Mouse (Mus musculus) heart, embryonic 12.5 days (tissue): ENCODE results near the gene Tmem8b. TPM values are rescaled to one million over a fixed set of nuclear protein-coding genes. Genes with fewer than 3 reads are reported as not detected.

Experiments
- ATAC-seq: fragments of 200-750 bp; cut with Nextera tagmentation; 2 replicates; pipeline ENCODE4 v1.8.0; 2017; ENCODE audit warnings: moderate TSS enrichment, moderate library complexity; ENCODE audit not compliant: insufficient number of reproducible peaks, low FRiP score
- H3K27ac ChIP-seq: fragments of 300-500 bp; sonication (generic); 2 replicates; pipeline ENCODE4 v1.5.1; 2016; ENCODE audit warnings: mild to moderate bottlenecking, moderate library complexity; ENCODE audit not compliant: poor library complexity, severe bottlenecking
- H3K27me3 ChIP-seq: fragments of 300-500 bp; sonication (generic); replicated peaks from 2 replicates; pipeline ENCODE4 v1.6.1; 2016; ENCODE audit warnings: mild to moderate bottlenecking, moderate library complexity
- H3K36me3 ChIP-seq: fragments of 300-500 bp; sonication (generic); 2 replicates; pipeline ENCODE4 v1.6.1; 2016; ENCODE audit warnings: mild to moderate bottlenecking, moderate library complexity
- H3K4me1 ChIP-seq: fragments of 300-500 bp; sonication (generic); replicated peaks from 2 replicates; pipeline ENCODE4 v1.6.1; 2016; ENCODE audit warnings: mild to moderate bottlenecking
- H3K4me2 ChIP-seq: fragments of 300-500 bp; sonication (generic); 2 replicates; pipeline ENCODE4 v1.6.1; 2016; ENCODE audit warnings: mild to moderate bottlenecking, moderate library complexity
- H3K4me3 ChIP-seq: fragments of 300-500 bp; sonication (generic); 2 replicates; pipeline ENCODE4 v1.5.1; 2016; ENCODE audit warnings: mild to moderate bottlenecking
- H3K9ac ChIP-seq: fragments of 300-500 bp; sonication (generic); 2 replicates; pipeline ENCODE4 v1.6.1; 2016; ENCODE audit warnings: mild to moderate bottlenecking, moderate library complexity
- H3K9me3 ChIP-seq: fragments of 300-500 bp; sonication (generic); replicated peaks from 2 replicates; pipeline ENCODE4 v1.6.1; 2016; ENCODE audit warnings: mild to moderate bottlenecking, moderate library complexity
- WGBS: fragments of 180-500 bp; shearing (Covaris S2); methylation state at CpG from one replicate; pipeline ENCODE4 v1.1.7; 2016; 5-methylcytosine and 5-hydroxymethylcytosine counted together
- microRNA-seq: library from miRNA; unstranded; fragments of <30 nt; microRNA quantifications from one replicate; pipeline ENCODE4, GENCODE M21; 2017
- polyA plus RNA-seq: library from polyadenylated mRNA; unstranded; fragments of >200 nt; fragmentation: Nextera tagmentation; extraction: Ambion mirVana; gene quantifications from 2 replicates; pipeline ENCODE4 v1.2.1, GENCODE M21; 2016

The Tmem8b gene
- polyA plus RNA-seq, 1 experiment from 2014 or later: 5.1 TPM

DNA sequence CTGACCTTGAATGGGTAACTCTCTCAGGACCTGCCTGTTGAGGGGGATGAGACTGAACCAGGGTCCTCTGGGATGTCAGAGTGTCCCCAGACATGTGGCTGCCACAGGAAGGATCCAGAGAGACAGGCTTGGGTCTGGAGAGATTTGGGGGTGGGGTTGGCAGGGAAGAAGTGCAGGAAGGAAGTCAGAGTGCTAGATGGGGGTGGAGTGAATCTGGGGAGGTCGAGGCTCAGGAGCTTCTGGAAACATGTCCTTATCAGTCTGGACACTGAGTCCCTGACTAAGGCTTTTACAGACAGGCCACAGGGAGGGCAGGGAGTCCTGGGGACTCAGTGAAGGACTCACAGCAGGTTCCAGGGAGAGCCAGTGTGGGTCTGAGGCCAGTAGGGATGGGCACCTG lies 63.4 kb downstream of the Tmem8b start:
- H3K27me3 ChIP-seq: no peaks in the 10 kb centered on the region
- no peak for ATAC-seq
- no peaks in the 10 kb centered on the region for H3K36me3 ChIP-seq
- H3K9ac ChIP-seq: no peak overlapping the region
- H3K9me3 ChIP-seq: no peaks in the 10 kb centered on the region
- WGBS: 0% methylated on average over 1 of the region's 1 CpGs
- no peak overlapping the region for H3K4me2 ChIP-seq
- H3K4me1 ChIP-seq: peaks cover 67% of the 10 kb centered on the region
- no peak overlapping the region for H3K4me3 ChIP-seq
- no peak overlapping the region for H3K27ac ChIP-seq

DNA sequence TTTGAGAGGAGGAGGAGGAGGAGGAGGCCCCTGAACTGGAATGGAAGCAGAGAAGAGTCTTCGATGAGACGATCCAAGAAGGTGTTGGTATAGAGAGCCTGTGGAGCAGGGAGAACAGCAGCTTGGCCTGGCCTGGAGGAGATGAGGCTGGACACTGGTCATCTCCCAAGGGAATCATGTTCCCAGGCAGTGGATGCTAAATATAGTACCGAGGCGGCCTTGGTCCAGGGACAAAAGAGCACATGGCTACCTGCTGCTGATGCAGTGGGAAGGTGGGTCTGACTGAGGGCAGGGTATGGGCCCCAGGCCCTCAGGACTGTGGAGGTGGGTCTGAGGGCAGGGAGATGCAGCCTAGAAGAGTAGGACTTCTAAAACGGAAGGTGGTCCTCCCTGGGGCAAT lies 64.4 kb downstream of the Tmem8b start:
- no peaks in the 10 kb centered on the region for H3K36me3 ChIP-seq
- H3K4me3 ChIP-seq: no peak overlapping the region
- H3K9me3 ChIP-seq: no peaks in the 10 kb centered on the region
- no peak for ATAC-seq
- whole genome bisulfite sequencing: 64% methylated on average over 5 of the region's 5 CpGs
- H3K4me1 ChIP-seq: peaks cover 57% of the 10 kb centered on the region
- no peak overlapping the region for H3K27ac ChIP-seq
- no peak overlapping the region for H3K4me2 ChIP-seq
- no peak overlapping the region for H3K9ac ChIP-seq
- H3K27me3 ChIP-seq: no peaks in the 10 kb centered on the region

DNA sequence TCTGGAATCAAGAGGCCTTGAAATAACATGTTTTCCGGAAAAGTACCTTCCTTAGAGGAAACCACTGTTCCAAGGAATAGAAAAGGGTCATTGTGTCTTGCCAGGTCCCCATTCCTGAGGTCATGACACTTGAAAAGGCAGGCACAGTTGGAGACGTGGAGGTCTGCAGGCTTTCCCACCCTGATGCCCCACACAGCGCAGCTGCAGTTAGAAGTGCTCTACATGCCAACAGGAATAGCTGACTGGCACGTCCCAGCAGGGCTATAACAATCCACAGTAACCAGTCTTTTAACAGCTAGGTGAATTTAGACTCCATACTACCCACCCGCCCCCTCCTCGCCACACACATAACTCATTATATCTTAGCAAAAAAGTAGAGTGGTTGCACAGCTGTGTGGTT lies 68.4 kb downstream of the Tmem8b start:
- Histone ChIP-seq H3K4me2 (no peak overlapping the region), H3K9ac (no peak overlapping the region), H3K4me1 (peaks cover 24% of the 10 kb centered on the region), H3K27ac (no peak overlapping the region), H3K4me3 (no peak overlapping the region), H3K27me3 (no peaks in the 10 kb centered on the region), H3K9me3 (no peaks in the 10 kb centered on the region), H3K36me3 (no peaks in the 10 kb centered on the region)
- WGBS: 64% methylated on average over 6 of the region's 6 CpGs
- ATAC-seq: no peak

DNA sequence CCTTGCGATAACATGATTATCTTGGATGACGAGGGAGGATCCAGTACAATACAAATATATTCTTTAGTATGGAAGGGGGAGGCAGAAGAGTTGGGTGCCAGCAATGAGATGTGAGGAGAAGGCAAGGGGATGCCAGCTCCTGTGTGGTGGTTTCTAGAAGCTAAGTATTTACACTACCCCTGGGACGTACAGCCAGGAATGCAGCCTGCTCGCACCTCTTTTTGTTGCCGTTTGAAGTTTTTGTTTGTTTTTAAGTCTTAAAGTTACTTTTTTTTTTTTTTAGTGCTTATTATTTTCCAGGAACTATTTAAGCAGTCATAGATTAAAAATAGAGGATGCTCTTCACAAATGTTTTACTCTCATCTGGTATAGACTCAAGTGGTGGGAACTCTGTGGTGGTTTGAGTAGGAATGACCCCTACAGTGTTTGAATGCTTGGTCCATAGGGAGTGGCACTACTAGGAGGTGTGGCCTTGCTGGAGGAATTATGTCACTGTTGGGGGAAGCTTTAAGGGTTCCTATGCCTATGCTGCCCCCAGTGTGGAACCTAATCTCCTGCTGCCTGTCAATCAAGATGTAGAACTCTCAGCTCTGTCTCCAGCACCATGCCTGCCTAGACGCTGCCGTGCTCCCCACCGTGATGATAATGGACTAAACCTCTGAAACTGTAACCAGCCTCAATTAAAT lies 70.4 kb downstream of the Tmem8b start:
- H3K9ac ChIP-seq: no peak overlapping the region
- 0 out of 2 replicates have a peak, but pooled peaks cover 9% of the 10 kb centered on the region for H3K4me1 ChIP-seq
- WGBS: 53% methylated on average over 8 of the region's 8 CpGs
- H3K4me2 ChIP-seq: no peak overlapping the region
- no peaks in the 10 kb centered on the region for H3K36me3 ChIP-seq
- no peak overlapping the region for H3K27ac ChIP-seq
- H3K4me3 ChIP-seq: no peak overlapping the region
- H3K9me3 ChIP-seq: no peaks in the 10 kb centered on the region
- ATAC-seq: no peak
- H3K27me3 ChIP-seq: no peaks in the 10 kb centered on the region

DNA sequence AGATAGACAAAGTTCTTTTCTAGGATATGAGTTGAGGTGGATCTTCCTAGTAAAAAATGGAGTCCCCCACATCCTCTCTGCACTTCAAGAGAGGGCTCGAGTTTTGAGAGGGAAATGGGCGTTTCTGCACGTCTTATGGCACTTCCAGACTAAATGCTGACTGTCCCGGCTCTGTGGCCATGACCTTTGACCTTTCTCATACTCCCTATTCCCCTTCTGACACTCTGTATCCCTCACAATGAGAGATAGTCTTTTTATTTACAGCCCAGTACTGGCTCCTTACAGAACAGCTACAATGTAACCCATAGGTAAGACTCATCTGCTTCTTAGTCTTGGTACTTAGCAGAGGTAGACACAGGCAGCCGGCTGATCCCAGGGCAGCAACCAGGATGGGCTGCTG lies 72.8 kb downstream of the Tmem8b start:
- ATAC-seq: no peak
- no peaks in the 10 kb centered on the region for H3K36me3 ChIP-seq
- no peaks in the 10 kb centered on the region for H3K9me3 ChIP-seq
- no peak overlapping the region for H3K4me2 ChIP-seq
- H3K27ac ChIP-seq: no peak overlapping the region
- no peak overlapping the region for H3K9ac ChIP-seq
- no peaks in the 10 kb centered on the region for H3K27me3 ChIP-seq
- H3K4me3 ChIP-seq: no peak overlapping the region
- 58% methylated on average over 5 of the region's 5 CpGs for WGBS
- 0 out of 2 replicates have a peak, but pooled peaks cover 9% of the 10 kb centered on the region for H3K4me1 ChIP-seq

Small RNAs within 50 kb of the gene (microRNA-seq; reads per million reads assigned to microRNA genes)
- gene Gm25262: not detected

Other genes starting within 250 kb of the Tmem8b start
- gene Fam166b, start 239.8 kb upstream of the Tmem8b start, polyA plus RNA-seq: 0.14 TPM in 1 of 2 replicates, not detected in the other
- gene Tesk1, start 227.0 kb upstream of the Tmem8b start, polyA plus RNA-seq: 10.3 and 11.6 TPM in 2 replicates
- 0.82 and 2.0 TPM in 2 replicates for gene Cd72, start 214.3 kb upstream of the Tmem8b start, polyA plus RNA-seq
- gene Sit1, start 185.2 kb upstream of the Tmem8b start, polyA plus RNA-seq: not detected in 2 replicates
- gene Ccdc107, start 176.1 kb upstream of the Tmem8b start, polyA plus RNA-seq: 63.6 and 66.4 TPM in 2 replicates
- gene Arhgef39, start 169.3 kb upstream of the Tmem8b start, polyA plus RNA-seq: 37.7 and 38.7 TPM in 2 replicates
- gene Car9, start 162.0 kb upstream of the Tmem8b start, polyA plus RNA-seq: 1.6 and 2.0 TPM in 2 replicates
- 153 and 155 TPM in 2 replicates for gene Tpm2, start 145.2 kb upstream of the Tmem8b start, polyA plus RNA-seq
- 57.2 and 61.2 TPM in 2 replicates for gene Creb3, start 106.6 kb upstream of the Tmem8b start, polyA plus RNA-seq
- 117 and 124 TPM in 2 replicates for gene Tln1, start 106.3 kb upstream of the Tmem8b start, polyA plus RNA-seq
- gene Rgp1, start 90.3 kb upstream of the Tmem8b start, polyA plus RNA-seq: 20.4 and 26.4 TPM in 2 replicates
- gene Gba2, start 90.1 kb upstream of the Tmem8b start, polyA plus RNA-seq: 25.5 and 25.8 TPM in 2 replicates
- gene Msmp, start 84.5 kb upstream of the Tmem8b start, polyA plus RNA-seq: 0.50 and 1.3 TPM in 2 replicates
- gene Npr2, start 37.0 kb upstream of the Tmem8b start, polyA plus RNA-seq: 11.0 and 11.2 TPM in 2 replicates
- gene Spag8, start 15.4 kb upstream of the Tmem8b start, polyA plus RNA-seq: 0.40 and 0.51 TPM in 2 replicates
- 130 and 139 TPM in 2 replicates for gene Hint2, start 12.5 kb upstream of the Tmem8b start, polyA plus RNA-seq
- gene Fam221b, start 174 bp downstream of the Tmem8b start, polyA plus RNA-seq: 3.8 and 3.9 TPM in 2 replicates
- not detected in 2 replicates for gene Olfr70, start 31.8 kb downstream of the Tmem8b start, polyA plus RNA-seq
- not detected in 2 replicates for gene Olfr71, start 41.3 kb downstream of the Tmem8b start, polyA plus RNA-seq
- gene Hrct1, start 58.2 kb downstream of the Tmem8b start, polyA plus RNA-seq: 0.96 and 1.0 TPM in 2 replicates
- gene Spaar, start 61.1 kb downstream of the Tmem8b start, polyA plus RNA-seq: 0.15 and 0.35 TPM in 2 replicates
- gene Olfr159, start 102.0 kb downstream of the Tmem8b start, polyA plus RNA-seq: not detected in 2 replicates
- not detected in 2 replicates for gene Olfr156, start 154.9 kb downstream of the Tmem8b start, polyA plus RNA-seq
- not detected in 2 replicates for gene Olfr157, start 171.2 kb downstream of the Tmem8b start, polyA plus RNA-seq
- gene Olfr155, start 182.6 kb downstream of the Tmem8b start, polyA plus RNA-seq: not detected in 2 replicates
- 12.8 and 14.6 TPM in 2 replicates for gene Reck, start 206.6 kb downstream of the Tmem8b start, polyA plus RNA-seq